Mouse (Mus musculus): ENCODE measurements around the gene Cst9. TPM values are rescaled to one million over a fixed set of nuclear protein-coding genes. Genes with fewer than 3 reads are reported as not detected.

Gene Cst9
- polyA plus RNA-seq, 1 experiment = not detected

DNA sequence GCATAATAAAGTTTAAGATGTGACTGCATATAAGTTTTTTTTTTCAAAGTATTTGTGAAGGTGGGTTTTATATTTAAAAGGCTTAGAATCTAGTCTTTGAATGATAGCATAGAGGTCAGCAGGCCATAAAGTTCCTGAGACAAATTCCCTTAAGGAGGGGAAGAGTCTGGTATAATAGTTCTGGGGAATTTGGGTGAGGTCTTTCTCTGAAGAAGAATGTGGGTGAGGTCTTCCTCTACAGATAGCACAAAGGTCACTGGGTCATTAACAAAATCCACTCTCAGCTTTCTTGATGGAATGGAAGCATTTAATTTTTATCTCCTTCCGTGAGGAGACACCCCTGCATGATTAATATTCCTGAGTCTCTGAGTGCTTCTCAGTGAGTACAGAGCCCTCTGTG is 9.0 kb upstream of the Cst9 start:
- Histone ChIP-seq H3K4me3 (ENCODE audit: low read depth, low read length) (no peak overlapping the region), H3K9me3 (replicated peaks; ENCODE audit: control insufficient read depth, insufficient read depth, low read length, poor library complexity, severe bottlenecking) (no peaks in the 10 kb centered on the region), H3K9ac (ENCODE audit: low read depth, poor library complexity, severe bottlenecking) (no peak overlapping the region), H3K27me3 (ENCODE audit: control insufficient read depth, insufficient read depth, low read length, poor library complexity, severe bottlenecking) (no peaks in the 10 kb centered on the region), H3K27ac (ENCODE audit: insufficient read depth, low read length) (no peak overlapping the region), H3K36me3 (ENCODE audit: control insufficient read depth, insufficient read depth, low read length, poor library complexity, severe bottlenecking) (no peaks in the 10 kb centered on the region), H3K4me1 (ENCODE audit: control insufficient read depth, insufficient read depth, low read length) (no peaks in the 10 kb centered on the region)
- no peak for TF ChIP-seq CTCF (IDR thresholded peaks at IDR 0.05; ENCODE audit: low read depth, low read length)
- no peak for TF ChIP-seq POLR2A (IDR thresholded peaks at IDR 0.05; ENCODE audit: insufficient read depth, low read length)
- no peak for TF ChIP-seq EP300 (IDR thresholded peaks at IDR 0.05; ENCODE audit: insufficient read depth, low read depth, low read length)

- H3K4me1 ChIP-seq (ENCODE audit: control insufficient read depth, insufficient read depth, low read length) = no peaks in the 10 kb centered on the region
- no peaks in the 10 kb centered on the region for H3K36me3 ChIP-seq (ENCODE audit: control insufficient read depth, insufficient read depth, low read length, poor library complexity, severe bottlenecking)
- no peak for TF ChIP-seq EP300 (IDR thresholded peaks at IDR 0.05; ENCODE audit: insufficient read depth, low read depth, low read length)
- no peak for TF ChIP-seq POLR2A (IDR thresholded peaks at IDR 0.05; ENCODE audit: insufficient read depth, low read length)
- TF ChIP-seq CTCF (IDR thresholded peaks at IDR 0.05; ENCODE audit: low read depth, low read length) = no peak
- no peaks in the 10 kb centered on the region for H3K9me3 ChIP-seq (replicated peaks; ENCODE audit: control insufficient read depth, insufficient read depth, low read length, poor library complexity, severe bottlenecking)
- no peak overlapping the region for H3K4me3 ChIP-seq (ENCODE audit: low read depth, low read length)
- H3K27ac ChIP-seq (ENCODE audit: insufficient read depth, low read length) = no peak overlapping the region
- H3K9ac ChIP-seq (ENCODE audit: low read depth, poor library complexity, severe bottlenecking) = no peak overlapping the region
- H3K27me3 ChIP-seq (ENCODE audit: control insufficient read depth, insufficient read depth, low read length, poor library complexity, severe bottlenecking) = no peaks in the 10 kb centered on the region
These were observed 3.3 kb downstream of the Cst9 start for GRCm38 (mm10) chr2:148838075-148838777.

DNA sequence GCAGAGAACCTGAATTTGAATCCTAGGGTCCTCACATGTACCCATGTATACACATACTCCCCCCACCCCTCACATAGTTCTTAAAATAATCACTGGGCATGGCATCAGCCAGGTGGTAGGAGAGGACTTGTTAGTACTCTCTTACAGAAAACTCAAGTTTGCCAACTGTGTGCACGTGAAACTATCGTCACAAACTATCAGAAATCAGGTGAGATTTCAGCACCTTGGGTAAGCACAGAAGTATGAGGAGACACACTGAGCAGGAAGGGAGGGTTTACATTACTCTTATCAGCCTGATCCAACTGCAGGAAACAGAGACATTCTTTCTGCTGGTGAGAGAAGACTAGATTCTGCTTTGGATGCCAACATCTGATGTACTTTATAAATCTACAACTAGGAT is 4.3 kb downstream of the Cst9 start:
- H3K9ac ChIP-seq (ENCODE audit: low read depth, poor library complexity, severe bottlenecking) = no peak overlapping the region
- no peaks in the 10 kb centered on the region for H3K9me3 ChIP-seq (replicated peaks; ENCODE audit: control insufficient read depth, insufficient read depth, low read length, poor library complexity, severe bottlenecking)
- no peaks in the 10 kb centered on the region for H3K4me1 ChIP-seq (ENCODE audit: control insufficient read depth, insufficient read depth, low read length)
- no peak overlapping the region for H3K4me3 ChIP-seq (ENCODE audit: low read depth, low read length)
- H3K36me3 ChIP-seq (ENCODE audit: control insufficient read depth, insufficient read depth, low read length, poor library complexity, severe bottlenecking) = no peaks in the 10 kb centered on the region
- H3K27me3 ChIP-seq (ENCODE audit: control insufficient read depth, insufficient read depth, low read length, poor library complexity, severe bottlenecking) = no peaks in the 10 kb centered on the region
- TF ChIP-seq CTCF (IDR thresholded peaks at IDR 0.05; ENCODE audit: low read depth, low read length) = no peak
- no peak for TF ChIP-seq EP300 (IDR thresholded peaks at IDR 0.05; ENCODE audit: insufficient read depth, low read depth, low read length)
- TF ChIP-seq POLR2A (IDR thresholded peaks at IDR 0.05; ENCODE audit: insufficient read depth, low read length) = no peak
- H3K27ac ChIP-seq (ENCODE audit: insufficient read depth, low read length) = no peak overlapping the region

DNA sequence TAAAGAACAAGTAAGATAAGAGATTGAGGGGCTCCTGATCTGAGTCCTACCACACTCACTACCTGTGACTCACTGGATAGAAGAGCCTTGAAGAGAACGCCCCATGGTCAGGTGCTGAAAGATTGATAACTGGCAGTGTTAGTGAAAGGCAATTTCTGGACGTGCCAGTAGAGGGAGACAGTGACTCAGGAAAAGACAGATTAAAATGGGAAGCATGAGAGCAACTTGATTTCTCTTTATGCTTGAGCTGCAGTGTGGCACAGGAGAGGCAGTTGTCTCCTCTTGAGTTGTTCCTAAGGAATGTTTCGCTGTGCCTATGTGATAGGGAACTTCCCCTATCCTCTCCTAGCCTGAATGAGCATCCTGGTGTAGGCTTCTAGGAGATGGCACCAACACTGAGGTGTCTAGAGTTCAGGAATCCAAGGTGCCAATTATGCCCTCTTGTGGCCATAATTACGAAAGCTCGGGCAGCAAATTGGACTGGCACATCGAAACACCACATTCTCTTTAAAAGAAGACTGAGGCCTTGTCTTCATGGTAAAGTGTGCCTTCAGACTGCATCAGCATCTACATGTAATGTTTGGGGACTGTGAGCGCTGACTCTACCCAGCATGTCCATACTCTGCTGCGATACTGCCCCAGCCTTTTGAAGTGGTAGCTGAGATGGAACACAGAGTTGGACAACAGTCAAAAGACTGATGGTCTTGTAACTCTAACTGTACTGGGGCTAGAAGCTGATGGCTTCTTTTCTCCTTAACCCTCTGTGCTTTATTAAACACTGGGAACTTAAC is 16.4 kb downstream of the Cst9 start:
- no peak overlapping the region for H3K4me3 ChIP-seq (ENCODE audit: low read depth, low read length)
- TF ChIP-seq CTCF (IDR thresholded peaks at IDR 0.05; ENCODE audit: low read depth, low read length) (peak; percentile 26), POLR2A (IDR thresholded peaks at IDR 0.05; ENCODE audit: insufficient read depth, low read length) (no peak)

GRCm38 (mm10) chr2:148856630-148857400 is 21.9 kb downstream of the Cst9 start:
- H3K4me1 ChIP-seq (ENCODE audit: control insufficient read depth, insufficient read depth, low read length) = no peaks in the 10 kb centered on the region
- H3K27me3 ChIP-seq (ENCODE audit: control insufficient read depth, insufficient read depth, low read length, poor library complexity, severe bottlenecking) = no peaks in the 10 kb centered on the region
- H3K4me3 ChIP-seq (ENCODE audit: low read depth, low read length) = no peak overlapping the region
- H3K9me3 ChIP-seq (replicated peaks; ENCODE audit: control insufficient read depth, insufficient read depth, low read length, poor library complexity, severe bottlenecking) = no peaks in the 10 kb centered on the region
- H3K9ac ChIP-seq (ENCODE audit: low read depth, poor library complexity, severe bottlenecking) = no peak overlapping the region
- TF ChIP-seq CTCF (IDR thresholded peaks at IDR 0.05; ENCODE audit: low read depth, low read length) = no peak
- TF ChIP-seq EP300 (IDR thresholded peaks at IDR 0.05; ENCODE audit: insufficient read depth, low read depth, low read length) = no peak
- TF ChIP-seq POLR2A (IDR thresholded peaks at IDR 0.05; ENCODE audit: insufficient read depth, low read length) = no peak
- H3K27ac ChIP-seq (ENCODE audit: insufficient read depth, low read length) = no peak overlapping the region
- no peaks in the 10 kb centered on the region for H3K36me3 ChIP-seq (ENCODE audit: control insufficient read depth, insufficient read depth, low read length, poor library complexity, severe bottlenecking)

More for the DNA sequence above, 16.4 kb downstream of the Cst9 start:
- Histone ChIP-seq H3K27ac (ENCODE audit: insufficient read depth, low read length) (no peak overlapping the region), H3K4me1 (ENCODE audit: control insufficient read depth, insufficient read depth, low read length) (no peaks in the 10 kb centered on the region), H3K9me3 (replicated peaks; ENCODE audit: control insufficient read depth, insufficient read depth, low read length, poor library complexity, severe bottlenecking) (no peaks in the 10 kb centered on the region), H3K27me3 (ENCODE audit: control insufficient read depth, insufficient read depth, low read length, poor library complexity, severe bottlenecking) (no peaks in the 10 kb centered on the region), H3K36me3 (ENCODE audit: control insufficient read depth, insufficient read depth, low read length, poor library complexity, severe bottlenecking) (no peaks in the 10 kb centered on the region), H3K9ac (ENCODE audit: low read depth, poor library complexity, severe bottlenecking) (no peak overlapping the region)
